Mouse (Mus musculus): Measurements from ENCODE around the gene Slit3.

DNA sequence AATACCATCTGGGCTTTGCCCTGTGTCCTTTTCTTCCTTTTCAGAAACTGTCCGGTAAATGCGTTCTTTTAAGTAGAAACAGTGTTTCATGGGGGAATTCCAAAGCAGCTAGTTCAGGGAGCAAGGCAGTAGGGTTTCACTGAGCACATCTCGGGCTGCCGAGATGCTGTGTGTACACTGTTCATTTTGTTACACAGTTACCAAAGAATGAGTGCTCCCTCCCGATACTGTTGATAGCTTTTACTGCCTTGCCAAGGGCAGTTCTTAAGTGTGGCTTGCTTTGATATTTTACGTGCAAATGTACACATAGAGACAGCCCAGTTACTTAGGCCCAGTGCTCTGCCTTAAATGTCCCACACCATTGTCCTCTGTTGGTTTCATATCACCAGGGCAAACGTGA lies 516.1 kb downstream of the Slit3 start:
- TF ChIP-seq CTCF (conservative IDR thresholded peaks at IDR 0.05; ENCODE audit: low read length) (no peak), POU5F1 (IDR thresholded peaks at IDR 0.05; ENCODE audit: borderline replicate concordance, low read length) (no peak), NANOG (IDR thresholded peaks at IDR 0.05; ENCODE audit: borderline replicate concordance, low read length) (no peak)

All from E14TG2a.4 (cell line).